Mouse (Mus musculus): ENCODE data around the gene Itgad. TPM values are rescaled to one million over a fixed set of nuclear protein-coding genes. Genes with fewer than 3 reads are reported as not detected.
"Not testable (repeated sequence)": the region's sequence is repeated elsewhere in the genome, so short reads cannot be mapped to it uniquely, and the experiment has no call there.

The Itgad gene
- total and polyA plus RNA-seq, 2 experiments from 2014 or later = not detected

DNA sequence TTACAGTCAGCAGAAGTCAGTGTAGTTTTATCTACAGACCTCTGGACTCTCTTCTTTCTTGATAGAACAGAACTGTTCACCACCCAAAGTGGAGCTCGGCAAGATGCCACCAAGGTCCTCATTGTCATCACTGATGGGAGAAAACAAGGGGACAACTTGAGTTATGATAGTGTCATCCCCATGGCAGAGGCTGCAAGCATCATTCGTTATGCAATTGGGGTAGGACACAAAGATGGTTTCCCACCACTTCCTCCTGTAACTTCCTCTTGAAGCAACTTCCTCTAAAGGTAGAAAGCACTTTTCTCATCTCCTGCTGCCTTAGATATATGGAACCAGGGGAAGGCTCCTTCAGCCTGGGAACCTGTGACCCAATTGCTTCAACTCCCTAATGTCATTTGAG, 20.6 kb upstream of the Itgad start:
- ATAC-seq (ENCODE audit: low FRiP score) (no peak), DNase-seq (ENCODE audit: low spot score) (no peak)
- Histone ChIP-seq H3K4me3 (ENCODE audit: low read depth, low read length) (no peak overlapping the region), H3K27ac (ENCODE audit: low read depth, low read length) (no peak overlapping the region), H3K9me3 (ENCODE audit: low read length) (no peaks in the 10 kb centered on the region), H3K27me3 (ENCODE audit: insufficient read depth, low read length) (no peaks in the 10 kb centered on the region), H3K9ac (replicated peaks; ENCODE audit: low read length, poor library complexity, severe bottlenecking) (no peak overlapping the region), H3K4me2 (ENCODE audit: low read depth, low read length, poor library complexity, severe bottlenecking) (no peak overlapping the region), H3K36me3 (ENCODE audit: insufficient read depth, low read length) (no peaks in the 10 kb centered on the region), H3K4me1 (ENCODE audit: insufficient read depth, low read length) (no peaks in the 10 kb centered on the region)
- WGBS = 87% methylated on average over 2 of the region's 2 CpGs
- TF ChIP-seq CTCF (IDR thresholded peaks at IDR 0.05) = no peak

- Histone ChIP-seq H3K4me1 (ENCODE audit: insufficient read depth, low read length) (no peaks in the 10 kb centered on the region), H3K4me3 (ENCODE audit: low read depth, low read length) (no peak overlapping the region), H3K27me3 (ENCODE audit: insufficient read depth, low read length) (no peaks in the 10 kb centered on the region), H3K9ac (replicated peaks; ENCODE audit: low read length, poor library complexity, severe bottlenecking) (no peak overlapping the region), H3K9me3 (ENCODE audit: low read length) (no peaks in the 10 kb centered on the region), H3K4me2 (ENCODE audit: low read depth, low read length, poor library complexity, severe bottlenecking) (no peak overlapping the region), H3K36me3 (ENCODE audit: insufficient read depth, low read length) (no peaks in the 10 kb centered on the region), H3K27ac (ENCODE audit: low read depth, low read length) (no peak overlapping the region)
- DNase-seq (ENCODE audit: low spot score) (no peak), ATAC-seq (ENCODE audit: low FRiP score) (no peak)
- WGBS = 53% methylated on average over 4 of the region's 4 CpGs
- no peak for TF ChIP-seq CTCF (IDR thresholded peaks at IDR 0.05)
Observed at GRCm38 (mm10) chr7:128136927-128137326, 17.2 kb upstream of the Itgad start.

GRCm38 (mm10) chr7:128139611-128140010, 14.6 kb upstream of the Itgad start:
- no peak overlapping the region for H3K9ac ChIP-seq (replicated peaks; ENCODE audit: low read length, poor library complexity, severe bottlenecking)
- H3K27me3 ChIP-seq (ENCODE audit: insufficient read depth, low read length) = no peaks in the 10 kb centered on the region
- no peak overlapping the region for H3K4me3 ChIP-seq (ENCODE audit: low read depth, low read length)
- no peak overlapping the region for H3K4me2 ChIP-seq (ENCODE audit: low read depth, low read length, poor library complexity, severe bottlenecking)
- DNase-seq (ENCODE audit: low spot score) (no peak), ATAC-seq (ENCODE audit: low FRiP score) (no peak)
- no peaks in the 10 kb centered on the region for H3K4me1 ChIP-seq (ENCODE audit: insufficient read depth, low read length)
- TF ChIP-seq CTCF (IDR thresholded peaks at IDR 0.05) = no peak
- no peaks in the 10 kb centered on the region for H3K36me3 ChIP-seq (ENCODE audit: insufficient read depth, low read length)
- WGBS = 92% methylated on average over 6 of the region's 6 CpGs
- H3K27ac ChIP-seq (ENCODE audit: low read depth, low read length) = no peak overlapping the region
- no peaks in the 10 kb centered on the region for H3K9me3 ChIP-seq (ENCODE audit: low read length)

DNA sequence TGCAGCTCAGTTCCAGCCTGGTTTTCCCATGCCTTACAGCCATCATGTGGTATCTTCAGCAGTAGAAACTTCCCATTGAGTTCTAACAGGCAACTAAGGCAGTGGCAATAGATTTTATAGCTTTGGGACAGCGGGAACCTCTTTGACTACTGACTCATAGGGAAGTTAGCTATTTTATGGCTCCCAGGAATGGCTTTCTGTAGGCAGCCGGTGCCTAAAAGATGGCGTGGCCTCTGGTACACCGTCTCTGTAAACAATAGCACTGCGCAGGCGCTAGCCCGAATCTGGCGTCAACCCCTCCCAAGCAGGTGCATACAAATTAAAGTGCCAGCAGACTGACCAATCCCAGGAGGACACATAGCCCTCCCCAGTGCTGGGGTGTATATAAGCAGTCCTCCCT, 3.2 kb upstream of the Itgad start:
- DNase-seq (ENCODE audit: low spot score) = no peak
- Histone ChIP-seq H3K36me3 (ENCODE audit: insufficient read depth, low read length) (no peaks in the 10 kb centered on the region), H3K4me3 (ENCODE audit: low read depth, low read length) (no peak overlapping the region), H3K9me3 (ENCODE audit: low read length) (no peaks in the 10 kb centered on the region), H3K27ac (ENCODE audit: low read depth, low read length) (no peak overlapping the region), H3K4me2 (ENCODE audit: low read depth, low read length, poor library complexity, severe bottlenecking) (no peak overlapping the region), H3K27me3 (ENCODE audit: insufficient read depth, low read length) (no peaks in the 10 kb centered on the region), H3K4me1 (ENCODE audit: insufficient read depth, low read length) (0 out of 2 replicates have a peak, but pooled peaks cover 4% of the 10 kb centered on the region), H3K9ac (replicated peaks; ENCODE audit: low read length, poor library complexity, severe bottlenecking) (no peak overlapping the region)
- ATAC-seq (ENCODE audit: low FRiP score) = no peak
- TF ChIP-seq CTCF (IDR thresholded peaks at IDR 0.05) = no peak
- 90% methylated on average over 8 of the region's 8 CpGs for WGBS

DNA sequence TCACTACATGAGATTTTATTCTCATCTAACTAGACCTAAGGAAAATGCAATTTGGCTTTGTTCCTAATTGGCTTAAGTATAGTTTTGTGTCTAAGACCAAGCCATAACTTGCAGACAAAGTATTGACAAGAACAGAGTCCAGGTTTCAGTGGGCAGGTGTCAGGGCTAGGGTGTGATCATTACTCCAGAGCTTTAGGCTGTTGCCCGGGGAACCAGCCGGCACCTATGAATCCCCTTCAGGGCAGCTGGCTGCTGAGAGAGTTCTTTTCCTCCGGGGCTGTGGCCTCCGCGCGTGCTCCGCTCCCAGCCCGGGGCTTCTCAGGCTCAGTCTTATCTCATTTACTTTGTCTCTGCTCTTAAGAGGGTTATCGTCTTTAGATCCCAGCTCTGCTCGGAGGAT, 748 bp downstream of the Itgad start:
- WGBS = 31% methylated on average over 10 of the region's 10 CpGs
- no peak for ATAC-seq (ENCODE audit: low FRiP score)

GRCm38 (mm10) chr7:128158688-128159354, 4.6 kb downstream of the Itgad start:
- H3K4me3 ChIP-seq (ENCODE audit: low read depth, low read length); DNase-seq (ENCODE audit: low spot score); H3K36me3 ChIP-seq (ENCODE audit: insufficient read depth, low read length); H3K27me3 ChIP-seq (ENCODE audit: insufficient read depth, low read length); H3K9me3 ChIP-seq (ENCODE audit: low read length); H3K9ac ChIP-seq (replicated peaks; ENCODE audit: low read length, poor library complexity, severe bottlenecking); H3K4me2 ChIP-seq (ENCODE audit: low read depth, low read length, poor library complexity, severe bottlenecking); H3K27ac ChIP-seq (ENCODE audit: low read depth, low read length); H3K4me1 ChIP-seq (ENCODE audit: insufficient read depth, low read length); ATAC-seq (ENCODE audit: low FRiP score): not testable (repeated sequence)
- WGBS = 80% methylated on average over 8 of the region's 8 CpGs

More for the DNA sequence above, 748 bp downstream of the Itgad start:
- 0 out of 2 replicates have a peak, but pooled peaks cover 4% of the 10 kb centered on the region for H3K4me1 ChIP-seq (ENCODE audit: insufficient read depth, low read length)
- H3K4me3 ChIP-seq (ENCODE audit: low read depth, low read length) = no peak overlapping the region
- H3K27me3 ChIP-seq (ENCODE audit: insufficient read depth, low read length) = no peaks in the 10 kb centered on the region
- DNase-seq (ENCODE audit: low spot score) = no peak
- TF ChIP-seq CTCF (IDR thresholded peaks at IDR 0.05) = no peak
- no peaks in the 10 kb centered on the region for H3K36me3 ChIP-seq (ENCODE audit: insufficient read depth, low read length)
- no peak overlapping the region for H3K9ac ChIP-seq (replicated peaks; ENCODE audit: low read length, poor library complexity, severe bottlenecking)
- H3K4me2 ChIP-seq (ENCODE audit: low read depth, low read length, poor library complexity, severe bottlenecking) = no peak overlapping the region
- no peak overlapping the region for H3K27ac ChIP-seq (ENCODE audit: low read depth, low read length)
- no peaks in the 10 kb centered on the region for H3K9me3 ChIP-seq (ENCODE audit: low read length)

Data from midbrain, postnatal 0 days (tissue).